Mouse (Mus musculus): Measurements from ENCODE around the gene Tlnrd1. TPM values are rescaled to one million over a fixed set of nuclear protein-coding genes. Genes with fewer than 3 reads are reported as not detected.

The Tlnrd1 gene
- polyA plus RNA-seq, 1 experiment from 2014 or later, result 17.8 TPM

DNA sequence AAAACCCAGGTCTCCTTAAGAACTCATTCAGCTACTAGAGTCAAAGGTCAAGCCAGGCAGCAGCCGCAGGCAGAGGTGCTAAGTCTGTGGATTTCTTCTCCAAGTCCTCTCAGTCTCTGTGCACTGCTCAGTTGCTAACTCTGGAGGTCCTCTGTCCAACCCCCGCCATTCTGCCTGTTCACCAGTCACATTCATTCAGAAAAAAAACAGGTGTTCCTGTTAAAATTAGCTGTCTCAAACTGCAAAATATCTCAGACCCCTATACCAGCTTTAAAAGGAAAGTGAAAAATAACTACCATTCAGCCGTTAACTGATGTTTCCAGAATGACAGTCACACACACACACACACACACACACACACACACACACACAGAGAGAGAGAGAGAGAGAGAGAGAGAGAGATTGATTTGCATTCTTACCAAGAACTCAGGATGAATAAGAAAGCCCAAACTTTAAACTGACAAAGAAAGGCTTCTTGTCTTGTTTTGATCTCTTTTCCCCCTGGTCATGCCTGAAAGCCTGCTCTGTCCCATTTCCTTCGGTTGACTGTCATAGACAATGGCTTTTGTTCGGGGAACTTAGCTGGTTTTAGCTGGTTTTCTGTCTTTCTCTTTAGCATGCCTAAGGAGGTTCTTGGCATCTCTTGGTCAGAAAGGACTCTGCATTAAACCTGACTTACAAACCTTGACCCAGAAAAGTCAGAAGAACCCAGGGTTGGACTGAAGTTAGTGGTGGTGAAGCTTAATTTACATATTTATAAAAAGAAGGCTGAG lies 5.2 kb downstream of the Tlnrd1 start:
- Histone ChIP-seq H3K4me2 (ENCODE audit: low read depth) (peak overlapping the region; percentile 19; the same call in 1 of the 2 replicates), H3K9ac (ENCODE audit: low read length) (peak overlapping the region; percentile 26; the same call in 1 of the 2 replicates), H3K27ac (ENCODE audit: low read depth, low read length) (no peak overlapping the region), H3K36me3 (ENCODE audit: control insufficient read depth, insufficient read depth, low read length) (peaks cover 3% of the 10 kb centered on the region), H3K27me3 (ENCODE audit: control insufficient read depth, insufficient read depth, low read length) (no peaks in the 10 kb centered on the region), H3K9me3 (ENCODE audit: control insufficient read depth, low read length) (no peaks in the 10 kb centered on the region), H3K4me3 (ENCODE audit: low read depth, low read length) (no peak overlapping the region), H3K4me1 (ENCODE audit: control insufficient read depth, insufficient read depth, low read length) (peaks cover 22% of the 10 kb centered on the region)
- WGBS, result 13% methylated on average over 5 of the region's 5 CpGs
- no peak; the same call in 1 of the 2 replicates for ATAC-seq (ENCODE audit: insufficient read depth, low FRiP score, low TSS enrichment)
- peak; percentile 46 for DNase-seq (ENCODE audit: low spot score)

DNA sequence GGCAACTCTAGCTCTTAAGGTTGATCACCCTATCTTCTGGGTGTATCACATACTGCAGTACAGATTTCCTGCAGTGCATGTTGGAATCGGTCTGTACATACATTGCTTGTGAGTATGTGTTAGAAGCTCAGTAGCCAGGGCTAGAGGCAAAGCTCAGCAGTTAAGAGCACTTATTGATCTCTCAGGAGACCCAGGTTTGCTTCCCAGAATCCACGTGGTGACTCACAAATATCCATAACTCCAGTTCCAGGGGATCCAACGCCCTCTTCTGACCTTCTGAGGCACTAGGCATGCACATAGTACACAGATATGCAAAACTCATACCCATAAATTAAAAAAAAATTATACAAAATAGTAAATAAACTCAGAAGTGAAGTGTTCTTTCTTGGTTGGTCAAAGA lies 7.0 kb downstream of the Tlnrd1 start:
- no peak for DNase-seq (ENCODE audit: low spot score)
- no peak for ATAC-seq (ENCODE audit: insufficient read depth, low FRiP score, low TSS enrichment)
- Histone ChIP-seq H3K4me2 (ENCODE audit: low read depth) (no peak overlapping the region), H3K9me3 (ENCODE audit: control insufficient read depth, low read length) (no peaks in the 10 kb centered on the region), H3K9ac (ENCODE audit: low read length) (no peak overlapping the region), H3K4me3 (ENCODE audit: low read depth, low read length) (no peak overlapping the region), H3K36me3 (ENCODE audit: control insufficient read depth, insufficient read depth, low read length) (peaks cover 2% of the 10 kb centered on the region), H3K27ac (ENCODE audit: low read depth, low read length) (no peak overlapping the region), H3K27me3 (ENCODE audit: control insufficient read depth, insufficient read depth, low read length) (no peaks in the 10 kb centered on the region), H3K4me1 (ENCODE audit: control insufficient read depth, insufficient read depth, low read length) (peaks cover 14% of the 10 kb centered on the region)
- 76% methylated on average over 3 of the region's 3 CpGs for WGBS

DNA sequence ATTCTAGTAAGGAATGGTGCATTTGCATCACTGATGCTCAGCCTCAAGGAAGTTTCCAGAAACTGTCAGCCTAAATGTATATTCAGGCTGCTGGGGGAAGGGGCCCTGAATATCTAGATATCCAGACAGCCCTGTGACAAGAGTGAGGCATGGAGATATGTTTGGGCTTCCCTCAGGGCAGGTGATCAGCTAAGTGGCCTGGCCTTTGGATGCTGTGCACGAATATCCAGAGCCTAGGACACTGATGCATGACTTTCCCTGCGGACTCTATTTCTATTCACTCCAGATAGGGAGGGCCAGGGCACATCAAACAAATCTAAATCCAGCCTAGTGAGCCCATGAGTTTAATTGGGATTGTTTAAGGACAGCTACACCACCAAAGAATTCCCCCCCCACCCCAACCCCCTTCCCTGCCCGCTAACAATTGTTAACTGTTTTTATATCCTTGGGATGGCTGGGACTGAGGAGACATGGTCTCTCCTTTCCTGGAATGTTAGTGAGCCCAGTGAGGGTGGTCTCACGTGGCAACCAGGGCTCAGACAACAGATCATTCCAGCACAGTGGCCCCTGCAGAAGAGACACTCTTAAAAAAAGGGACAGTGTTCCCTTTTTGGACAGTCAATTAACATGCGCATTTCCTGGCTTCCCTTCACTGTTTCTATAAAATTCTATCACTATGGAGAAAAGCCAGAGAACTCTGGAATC lies 14.1 kb downstream of the Tlnrd1 start:
- no peak for ATAC-seq (ENCODE audit: insufficient read depth, low FRiP score, low TSS enrichment)

DNA sequence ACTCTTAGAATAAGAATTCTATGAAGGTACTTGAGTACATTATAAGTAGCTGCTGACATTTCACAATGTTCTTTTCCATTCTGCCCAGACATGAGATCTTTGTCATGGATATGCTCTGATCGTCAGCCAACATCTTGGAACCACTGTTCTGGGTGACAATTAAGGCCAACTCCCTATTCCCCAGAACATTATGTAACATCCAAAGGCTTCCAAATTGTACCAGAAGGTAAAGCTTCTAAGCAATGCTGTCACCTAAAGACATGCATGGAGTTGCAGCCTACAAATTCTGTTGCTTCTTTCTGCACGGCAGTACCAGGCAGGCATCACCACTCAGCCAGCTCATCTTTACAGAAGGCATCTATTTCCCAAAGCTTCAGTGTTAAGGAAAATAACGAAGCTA lies 15.9 kb downstream of the Tlnrd1 start:
- no peaks in the 10 kb centered on the region for H3K36me3 ChIP-seq (ENCODE audit: control insufficient read depth, insufficient read depth, low read length)
- no peak overlapping the region for H3K4me2 ChIP-seq (ENCODE audit: low read depth)
- H3K9me3 ChIP-seq (ENCODE audit: control insufficient read depth, low read length), result no peaks in the 10 kb centered on the region
- H3K4me3 ChIP-seq (ENCODE audit: low read depth, low read length), result no peak overlapping the region
- no peaks in the 10 kb centered on the region for H3K27me3 ChIP-seq (ENCODE audit: control insufficient read depth, insufficient read depth, low read length)
- ATAC-seq (ENCODE audit: insufficient read depth, low FRiP score, low TSS enrichment), result no peak
- 89% methylated on average over 3 of the region's 3 CpGs for WGBS
- H3K27ac ChIP-seq (ENCODE audit: low read depth, low read length), result no peak overlapping the region
- DNase-seq (ENCODE audit: low spot score), result no peak
- no peak overlapping the region for H3K9ac ChIP-seq (ENCODE audit: low read length)
- H3K4me1 ChIP-seq (ENCODE audit: control insufficient read depth, insufficient read depth, low read length), result no peaks in the 10 kb centered on the region

More for the DNA sequence above, 14.1 kb downstream of the Tlnrd1 start:
- no peak overlapping the region for H3K27ac ChIP-seq (ENCODE audit: low read depth, low read length)
- no peaks in the 10 kb centered on the region for H3K36me3 ChIP-seq (ENCODE audit: control insufficient read depth, insufficient read depth, low read length)
- H3K9ac ChIP-seq (ENCODE audit: low read length), result no peak overlapping the region
- no peak overlapping the region for H3K4me2 ChIP-seq (ENCODE audit: low read depth)
- no peak overlapping the region for H3K4me3 ChIP-seq (ENCODE audit: low read depth, low read length)
- 50% methylated on average over 5 of the region's 5 CpGs for WGBS
- no peaks in the 10 kb centered on the region for H3K9me3 ChIP-seq (ENCODE audit: control insufficient read depth, low read length)
- no peaks in the 10 kb centered on the region for H3K4me1 ChIP-seq (ENCODE audit: control insufficient read depth, insufficient read depth, low read length)
- DNase-seq (ENCODE audit: low spot score), result no peak
- no peaks in the 10 kb centered on the region for H3K27me3 ChIP-seq (ENCODE audit: control insufficient read depth, insufficient read depth, low read length)

DNA sequence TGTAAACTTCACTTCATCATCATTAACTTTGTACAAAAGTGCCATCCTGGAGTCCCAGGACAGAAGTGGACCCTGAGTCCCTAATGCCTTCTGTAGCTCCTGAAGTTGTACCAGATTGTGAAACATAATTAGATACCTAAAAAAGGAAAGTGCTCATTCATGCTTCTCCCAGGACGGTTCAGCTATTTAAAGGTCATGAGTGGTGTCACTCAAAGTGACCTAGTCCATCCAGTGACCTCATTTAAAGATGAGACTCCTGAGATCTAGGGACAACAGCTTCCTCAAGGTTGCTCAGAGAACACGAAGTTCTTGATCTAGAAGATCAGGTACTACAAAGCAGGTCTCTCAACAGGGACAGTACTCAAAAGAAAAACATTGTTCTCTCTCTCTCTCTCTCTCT lies 20.6 kb downstream of the Tlnrd1 start:
- H3K4me2 ChIP-seq (ENCODE audit: low read depth), result no peak overlapping the region
- no peaks in the 10 kb centered on the region for H3K36me3 ChIP-seq (ENCODE audit: control insufficient read depth, insufficient read depth, low read length)
- H3K9ac ChIP-seq (ENCODE audit: low read length), result no peak overlapping the region
- H3K4me3 ChIP-seq (ENCODE audit: low read depth, low read length), result no peak overlapping the region
- ATAC-seq (ENCODE audit: insufficient read depth, low FRiP score, low TSS enrichment) (no peak), DNase-seq (ENCODE audit: low spot score) (no peak)
- no peaks in the 10 kb centered on the region for H3K27me3 ChIP-seq (ENCODE audit: control insufficient read depth, insufficient read depth, low read length)
- WGBS, result 72% methylated on average over 2 of the region's 2 CpGs
- no peak overlapping the region for H3K27ac ChIP-seq (ENCODE audit: low read depth, low read length)
- H3K4me1 ChIP-seq (ENCODE audit: control insufficient read depth, insufficient read depth, low read length), result no peaks in the 10 kb centered on the region
- H3K9me3 ChIP-seq (ENCODE audit: control insufficient read depth, low read length), result no peaks in the 10 kb centered on the region

DNA sequence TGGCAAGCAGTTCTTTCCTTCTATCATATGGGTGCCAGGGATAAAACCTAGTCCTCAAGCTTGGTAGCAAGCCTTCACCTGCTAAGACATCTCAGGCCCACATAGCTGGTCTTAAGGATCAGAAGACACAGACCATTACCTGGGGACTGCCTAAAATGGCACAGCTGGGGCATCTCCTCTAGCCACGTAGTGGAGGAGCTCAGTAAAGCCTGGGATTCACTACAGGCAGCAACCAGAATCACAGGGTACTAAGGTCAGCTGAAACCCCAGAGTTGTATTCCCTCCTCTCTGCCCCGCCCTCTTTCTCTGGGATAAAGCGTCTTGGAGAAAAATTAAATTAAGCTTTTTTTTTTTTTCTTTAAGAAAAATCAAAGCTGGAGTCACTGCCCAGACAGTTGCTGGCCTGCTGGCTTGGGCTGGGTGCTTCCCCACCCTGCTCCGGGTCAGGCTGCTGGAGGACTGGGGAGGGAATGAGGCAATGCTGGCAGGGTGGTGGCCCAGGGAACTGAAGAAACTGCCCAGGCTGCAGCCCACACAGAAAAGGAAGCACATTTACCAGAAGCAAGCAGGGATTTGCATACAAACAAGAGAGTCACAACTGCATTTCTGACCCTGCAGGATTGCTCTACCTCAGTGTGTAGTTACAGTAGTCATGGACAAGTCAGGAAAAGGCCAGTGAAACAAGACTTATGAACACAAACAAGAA lies 24.6 kb downstream of the Tlnrd1 start:
- H3K27me3 ChIP-seq (ENCODE audit: control insufficient read depth, insufficient read depth, low read length), result no peaks in the 10 kb centered on the region
- no peak for ATAC-seq (ENCODE audit: insufficient read depth, low FRiP score, low TSS enrichment)
- WGBS, result 55% methylated on average over 4 of the region's 4 CpGs

DNA sequence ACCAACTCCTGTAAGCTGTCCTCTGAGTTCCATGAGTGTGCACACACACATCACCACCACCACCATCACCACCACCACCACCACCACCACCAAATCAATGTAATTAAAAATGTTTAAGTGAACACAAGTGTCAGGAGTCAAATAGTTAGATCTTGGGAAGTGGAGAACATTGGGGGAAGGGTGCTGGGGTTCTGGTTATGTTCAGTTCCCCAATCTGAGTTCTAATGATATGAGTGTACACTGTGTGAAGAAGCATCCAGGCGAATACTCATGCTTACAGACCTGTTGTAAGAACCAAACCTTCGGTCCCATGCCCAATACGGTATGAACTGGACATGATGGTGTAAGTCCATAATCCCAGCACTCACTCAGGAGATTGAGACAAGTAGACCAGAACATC lies 26.2 kb downstream of the Tlnrd1 start:
- DNase-seq (ENCODE audit: low spot score) (no peak), ATAC-seq (ENCODE audit: insufficient read depth, low FRiP score, low TSS enrichment) (no peak)
- no peak overlapping the region for H3K4me2 ChIP-seq (ENCODE audit: low read depth)
- 95% methylated on average over 3 of the region's 3 CpGs for WGBS
- H3K4me1 ChIP-seq (ENCODE audit: control insufficient read depth, insufficient read depth, low read length), result no peaks in the 10 kb centered on the region
- no peak overlapping the region for H3K4me3 ChIP-seq (ENCODE audit: low read depth, low read length)
- H3K36me3 ChIP-seq (ENCODE audit: control insufficient read depth, insufficient read depth, low read length), result no peaks in the 10 kb centered on the region
- H3K9ac ChIP-seq (ENCODE audit: low read length), result no peak overlapping the region
- H3K27me3 ChIP-seq (ENCODE audit: control insufficient read depth, insufficient read depth, low read length), result no peaks in the 10 kb centered on the region
- H3K9me3 ChIP-seq (ENCODE audit: control insufficient read depth, low read length), result no peaks in the 10 kb centered on the region
- no peak overlapping the region for H3K27ac ChIP-seq (ENCODE audit: low read depth, low read length)

More for the DNA sequence above, 24.6 kb downstream of the Tlnrd1 start:
- Histone ChIP-seq H3K4me3 (ENCODE audit: low read depth, low read length) (no peak overlapping the region), H3K27ac (ENCODE audit: low read depth, low read length) (no peak overlapping the region), H3K4me2 (ENCODE audit: low read depth) (no peak overlapping the region), H3K4me1 (ENCODE audit: control insufficient read depth, insufficient read depth, low read length) (no peaks in the 10 kb centered on the region), H3K36me3 (ENCODE audit: control insufficient read depth, insufficient read depth, low read length) (no peaks in the 10 kb centered on the region), H3K9me3 (ENCODE audit: control insufficient read depth, low read length) (no peaks in the 10 kb centered on the region), H3K9ac (ENCODE audit: low read length) (no peak overlapping the region)
- no peak for DNase-seq (ENCODE audit: low spot score)

DNA sequence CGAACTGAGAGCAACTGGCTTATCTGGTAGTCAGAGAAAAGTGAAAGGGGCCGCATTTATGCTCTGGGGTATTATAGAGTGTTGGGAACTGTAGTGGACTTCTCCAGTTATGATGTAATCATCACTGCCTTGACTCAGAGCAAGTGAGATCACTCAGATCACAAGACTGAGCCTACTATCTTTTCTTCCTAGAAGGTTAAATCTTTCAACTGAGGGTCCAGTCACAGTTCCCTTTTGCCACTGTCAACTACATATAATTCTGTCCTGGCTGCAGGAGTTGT lies 27.0 kb downstream of the Tlnrd1 start:
- Histone ChIP-seq H3K9me3 (ENCODE audit: control insufficient read depth, low read length) (no peaks in the 10 kb centered on the region), H3K27me3 (ENCODE audit: control insufficient read depth, insufficient read depth, low read length) (no peaks in the 10 kb centered on the region), H3K27ac (ENCODE audit: low read depth, low read length) (no peak overlapping the region), H3K9ac (ENCODE audit: low read length) (no peak overlapping the region), H3K4me2 (ENCODE audit: low read depth) (no peak overlapping the region), H3K4me1 (ENCODE audit: control insufficient read depth, insufficient read depth, low read length) (no peaks in the 10 kb centered on the region), H3K36me3 (ENCODE audit: control insufficient read depth, insufficient read depth, low read length) (no peaks in the 10 kb centered on the region), H3K4me3 (ENCODE audit: low read depth, low read length) (no peak overlapping the region)
- ATAC-seq (ENCODE audit: insufficient read depth, low FRiP score, low TSS enrichment), result no peak
- WGBS, result 92% methylated on average over 2 of the region's 2 CpGs
- no peak for DNase-seq (ENCODE audit: low spot score)
